Mouse (Mus musculus) embryonic facial prominence, embryonic 14.5 days (tissue): ENCODE results near the gene Arhgap1. TPM values are rescaled to one million over a fixed set of nuclear protein-coding genes. Genes with fewer than 3 reads are reported as not detected.

Source experiments
- ATAC-seq: fragments of 200-750 bp; cut with Nextera tagmentation; 2 replicates; pipeline ENCODE4 v1.8.0; 2017; ENCODE audit warnings: low read depth, moderate number of reproducible peaks, moderate TSS enrichment
- DNase-seq: peaks from one replicate; pipeline ENCODE4 v3.0.0-alpha.2; 2015; ENCODE audit warnings: low spot score
- H3K27ac ChIP-seq: fragments of 300-500 bp; sonication (generic); replicated peaks from 2 replicates; pipeline ENCODE4 v1.5.1; 2014; ENCODE audit warnings: low read depth, mild to moderate bottlenecking, low read length, moderate library complexity
- H3K27me3 ChIP-seq: fragments of 300-500 bp; sonication (generic); replicated peaks from 2 replicates; pipeline ENCODE4 v1.6.1; 2014; ENCODE audit warnings: low read length; ENCODE audit not compliant: control insufficient read depth, insufficient read depth
- H3K36me3 ChIP-seq: fragments of 300-500 bp; sonication (generic); 2 replicates; pipeline ENCODE4 v1.6.1; 2014; ENCODE audit warnings: low read length, mixed read lengths; ENCODE audit not compliant: control insufficient read depth, insufficient read depth
- H3K4me1 ChIP-seq: fragments of 300-500 bp; sonication (generic); 2 replicates; pipeline ENCODE4 v1.6.1; 2014; ENCODE audit warnings: antibody characterized with exemption, low read length; ENCODE audit not compliant: control insufficient read depth, insufficient read depth
- H3K4me2 ChIP-seq: fragments of 300-500 bp; sonication (generic); 2 replicates; pipeline ENCODE4 v1.6.1; 2014; ENCODE audit warnings: low read depth, mild to moderate bottlenecking, low read length, moderate library complexity, mixed read lengths
- H3K4me3 ChIP-seq: fragments of 300-500 bp; sonication (generic); 2 replicates; pipeline ENCODE4 v1.5.1; 2014; ENCODE audit warnings: low read depth, mild to moderate bottlenecking, low read length
- H3K9ac ChIP-seq: fragments of 300-500 bp; sonication (generic); 2 replicates; pipeline ENCODE4 v1.6.1; 2014; ENCODE audit warnings: low read depth, mild to moderate bottlenecking, low read length, moderate library complexity, mixed read lengths
- H3K9me3 ChIP-seq: fragments of 300-500 bp; sonication (generic); 2 replicates; pipeline ENCODE4 v1.6.1; 2016; ENCODE audit warnings: low read length; ENCODE audit not compliant: control insufficient read depth
- WGBS: fragments of 180-500 bp; shearing (Covaris S2); extraction: QIAGEN DNeasy Blood & Tissue Kit; methylation state at CpG from one replicate; pipeline ENCODE4 v1.1.7; 2014; 5-methylcytosine and 5-hydroxymethylcytosine counted together
- polyA plus RNA-seq: library from polyadenylated mRNA; unstranded; fragments of >200 nt; fragmentation: Nextera tagmentation; extraction: Ambion mirVana; gene quantifications from 2 replicates; pipeline ENCODE4 v1.2.1, GENCODE M21; 2014

Arhgap1 gene
- polyA plus RNA-seq, 1 experiment from 2014 or later, result 117 TPM

GRCm38 (mm10) chr2:91669326-91669725, 19.7 kb downstream of the Arhgap1 start:
- ATAC-seq, result no peak
- DNase-seq, result no peak
- Histone ChIP-seq H3K9me3 (no peaks in the 10 kb centered on the region), H3K4me3 (no peak overlapping the region), H3K4me2 (no peak overlapping the region), H3K27ac (no peak overlapping the region), H3K27me3 (no peaks in the 10 kb centered on the region), H3K4me1 (no peaks in the 10 kb centered on the region), H3K9ac (no peak overlapping the region), H3K36me3 (peaks cover 84% of the 10 kb centered on the region)
- 89% methylated on average over 6 of the region's 8 CpGs for WGBS

DNA sequence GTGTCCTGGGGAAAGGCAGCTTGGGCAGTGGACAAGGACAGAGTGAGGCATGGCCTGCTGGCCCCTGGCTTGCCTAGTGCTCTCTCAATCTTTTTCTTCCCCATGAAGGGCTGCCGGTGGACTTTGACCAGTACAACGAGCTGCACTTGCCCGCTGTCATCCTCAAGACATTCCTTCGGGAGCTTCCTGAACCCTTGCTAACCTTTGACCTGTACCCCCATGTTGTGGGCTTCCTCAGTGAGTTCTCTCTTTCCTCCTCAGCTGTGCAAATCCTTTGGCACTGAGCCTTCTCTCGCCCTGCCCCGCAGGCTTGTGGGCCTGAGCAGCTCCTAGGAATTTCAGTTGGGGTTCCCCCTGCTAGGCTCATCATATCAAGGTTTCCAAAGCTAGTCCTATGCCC, 20.4 kb downstream of the Arhgap1 start:
- Histone ChIP-seq H3K9me3 (no peaks in the 10 kb centered on the region), H3K9ac (no peak overlapping the region), H3K4me1 (no peaks in the 10 kb centered on the region), H3K4me3 (no peak overlapping the region), H3K27ac (no peak overlapping the region), H3K36me3 (peaks cover 84% of the 10 kb centered on the region), H3K4me2 (no peak overlapping the region), H3K27me3 (no peaks in the 10 kb centered on the region)
- ATAC-seq (no peak), DNase-seq (no peak)
- 89% methylated on average over 6 of the region's 6 CpGs for WGBS

DNA sequence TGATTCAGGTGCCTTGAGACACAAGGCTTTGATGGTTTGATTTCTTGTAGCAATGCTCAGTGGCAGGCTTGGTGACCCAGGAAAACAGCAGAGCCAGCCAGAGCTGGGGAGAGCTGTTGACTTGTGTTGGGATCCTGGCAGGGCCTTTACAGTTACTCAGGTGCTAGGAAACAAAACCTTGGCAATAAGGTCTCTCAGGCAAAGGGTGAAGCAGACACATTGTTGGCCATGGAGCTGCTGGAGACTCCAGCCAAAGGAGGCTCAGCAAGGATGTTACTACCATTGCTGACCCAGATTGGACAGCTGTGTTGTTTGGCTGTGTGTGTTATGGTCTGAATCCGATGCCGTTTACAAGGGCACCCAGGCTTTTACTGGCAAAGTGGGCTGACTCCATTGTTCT, 23.9 kb downstream of the Arhgap1 start:
- ATAC-seq, result no peak
- Histone ChIP-seq H3K4me2 (no peak overlapping the region), H3K4me3 (no peak overlapping the region), H3K36me3 (peaks cover 89% of the 10 kb centered on the region), H3K27me3 (no peaks in the 10 kb centered on the region), H3K9ac (no peak overlapping the region), H3K9me3 (no peaks in the 10 kb centered on the region), H3K4me1 (no peaks in the 10 kb centered on the region), H3K27ac (no peak overlapping the region)
- no peak for DNase-seq
- 93% methylated on average over 2 of the region's 2 CpGs for WGBS

GRCm38 (mm10) chr2:91674895-91675294, 25.2 kb downstream of the Arhgap1 start:
- Histone ChIP-seq H3K36me3 (peaks cover 88% of the 10 kb centered on the region), H3K9me3 (no peaks in the 10 kb centered on the region), H3K27ac (no peak overlapping the region), H3K4me3 (no peak overlapping the region), H3K27me3 (no peaks in the 10 kb centered on the region), H3K4me2 (no peak overlapping the region), H3K9ac (no peak overlapping the region), H3K4me1 (no peaks in the 10 kb centered on the region)
- DNase-seq (no peak), ATAC-seq (no peak)
- WGBS, result 86% methylated on average over 5 of the region's 5 CpGs

- no peaks in the 10 kb centered on the region for H3K27me3 ChIP-seq
- DNase-seq (no peak), ATAC-seq (no peak)
- WGBS, result 70% methylated on average over 2 of the region's 2 CpGs
- no peak overlapping the region for H3K4me3 ChIP-seq
- H3K4me2 ChIP-seq, result no peak overlapping the region
- H3K4me1 ChIP-seq, result no peaks in the 10 kb centered on the region
- H3K9me3 ChIP-seq, result no peaks in the 10 kb centered on the region
- H3K9ac ChIP-seq, result no peak overlapping the region
- peaks cover 88% of the 10 kb centered on the region for H3K36me3 ChIP-seq
- H3K27ac ChIP-seq, result no peak overlapping the region
Observed at GRCm38 (mm10) chr2:91676420-91676819, 26.8 kb downstream of the Arhgap1 start.

DNA sequence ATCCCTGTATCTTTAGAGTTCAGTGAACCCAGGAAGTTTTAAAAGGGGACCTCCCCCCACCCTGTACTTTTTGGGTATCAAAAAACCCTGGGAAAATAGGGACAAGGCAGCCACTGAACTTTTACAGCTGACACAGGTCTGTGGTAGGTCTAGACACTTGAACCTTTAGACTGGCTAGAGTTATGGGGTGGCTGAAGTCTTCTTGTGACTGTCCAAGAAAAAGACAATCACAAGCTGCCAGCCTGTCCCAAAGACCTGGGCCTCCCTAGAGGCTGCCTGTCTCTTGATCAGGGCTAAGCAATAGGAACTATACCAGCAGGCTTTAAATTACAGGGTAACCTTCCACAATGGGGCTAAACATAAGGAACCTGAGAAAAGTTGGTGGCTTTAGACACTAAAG, 27.3 kb downstream of the Arhgap1 start:
- no peaks in the 10 kb centered on the region for H3K9me3 ChIP-seq
- no peak overlapping the region for H3K4me3 ChIP-seq
- DNase-seq (no peak), ATAC-seq (no peak)
- H3K36me3 ChIP-seq, result peaks cover 90% of the 10 kb centered on the region
- H3K27me3 ChIP-seq, result no peaks in the 10 kb centered on the region
- H3K27ac ChIP-seq, result no peak overlapping the region
- no peaks in the 10 kb centered on the region for H3K4me1 ChIP-seq
- no peak overlapping the region for H3K4me2 ChIP-seq
- H3K9ac ChIP-seq, result no peak overlapping the region

DNA sequence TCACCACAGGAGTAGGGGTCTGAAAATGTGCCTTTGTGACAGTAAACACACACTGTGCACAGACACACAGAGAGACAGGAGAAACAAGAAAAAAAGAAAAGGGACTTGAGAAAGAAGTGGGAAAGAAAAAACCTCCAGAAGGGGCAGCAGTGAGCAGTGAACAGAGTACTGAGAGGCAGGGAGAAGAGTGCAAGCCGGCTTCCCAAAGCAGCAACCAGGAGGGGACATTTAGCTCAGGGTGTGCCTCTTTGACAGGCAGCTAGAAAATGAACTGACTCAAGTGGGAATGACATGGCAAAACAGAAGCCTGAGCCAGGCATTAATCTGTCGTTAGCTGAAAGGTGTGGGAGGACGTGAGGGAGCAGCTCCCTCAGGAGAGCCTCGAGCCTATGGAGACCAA, 33.2 kb downstream of the Arhgap1 start:
- no peak overlapping the region for H3K27ac ChIP-seq
- peak; percentile 63; the same call in 1 of the 2 replicates for ATAC-seq
- DNase-seq, result peak; percentile 64
- 53% methylated on average over 4 of the region's 4 CpGs for WGBS
- no peak overlapping the region for H3K4me2 ChIP-seq
- no peaks in the 10 kb centered on the region for H3K9me3 ChIP-seq
- H3K36me3 ChIP-seq, result peaks cover 78% of the 10 kb centered on the region
- H3K4me3 ChIP-seq, result no peak overlapping the region
- no peaks in the 10 kb centered on the region for H3K4me1 ChIP-seq
- no peak overlapping the region for H3K9ac ChIP-seq
- no peaks in the 10 kb centered on the region for H3K27me3 ChIP-seq

GRCm38 (mm10) chr2:91683919-91684318, 34.3 kb downstream of the Arhgap1 start:
- no peak for ATAC-seq
- no peak for DNase-seq
- no peak overlapping the region for H3K9ac ChIP-seq
- no peak overlapping the region for H3K4me2 ChIP-seq
- WGBS, result 79% methylated on average over 8 of the region's 8 CpGs
- no peaks in the 10 kb centered on the region for H3K27me3 ChIP-seq
- H3K9me3 ChIP-seq, result no peaks in the 10 kb centered on the region
- H3K4me3 ChIP-seq, result no peak overlapping the region
- no peaks in the 10 kb centered on the region for H3K4me1 ChIP-seq
- H3K36me3 ChIP-seq, result peaks cover 77% of the 10 kb centered on the region
- H3K27ac ChIP-seq, result no peak overlapping the region

DNA sequence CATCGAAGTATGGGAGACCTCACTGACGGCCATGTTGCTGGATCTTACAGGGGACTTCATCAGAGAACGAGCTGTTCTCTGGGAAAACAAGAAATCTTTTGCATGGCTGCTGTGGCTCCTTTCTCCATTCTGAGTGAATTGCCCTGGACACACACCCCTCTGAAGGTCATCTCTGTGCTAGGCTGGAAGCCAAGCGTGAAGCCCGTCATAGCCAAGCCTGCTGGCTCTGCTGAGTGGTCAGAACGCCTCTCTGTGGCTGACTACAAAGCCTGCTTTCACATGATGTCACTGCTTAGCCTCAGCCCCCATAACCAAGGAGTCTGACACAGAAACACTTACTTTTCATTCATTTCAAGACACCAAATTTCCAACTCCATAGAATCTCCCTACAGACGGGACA, 39.8 kb downstream of the Arhgap1 start:
- Histone ChIP-seq H3K4me1 (no peaks in the 10 kb centered on the region), H3K9me3 (no peaks in the 10 kb centered on the region), H3K36me3 (peaks cover 49% of the 10 kb centered on the region), H3K4me2 (no peak overlapping the region), H3K27ac (no peak overlapping the region), H3K27me3 (no peaks in the 10 kb centered on the region), H3K9ac (no peak overlapping the region), H3K4me3 (no peak overlapping the region)
- DNase-seq (peak; percentile 10), ATAC-seq (no peak; the same call in 1 of the 2 replicates)
- whole genome bisulfite sequencing, result 86% methylated on average over 7 of the region's 7 CpGs
